Mouse (Mus musculus) forebrain, postnatal 0 days (tissue): ENCODE results near the gene Elmo1. TPM values are rescaled to one million over a fixed set of nuclear protein-coding genes. Genes with fewer than 3 reads are reported as not detected.

ENCODE experiments used
- ATAC-seq: fragments of 200-750 bp; cut with Nextera tagmentation; 2 replicates; pipeline ENCODE4 v1.8.0; 2017; ENCODE audit warnings: mild to moderate bottlenecking, moderate library complexity
- DNase-seq: peaks from one replicate; pipeline ENCODE4 v3.0.0-alpha.2; 2015
- H3K27ac ChIP-seq: fragments of 300-500 bp; sonication (generic); 2 replicates; pipeline ENCODE4 v1.5.1; 2014; ENCODE audit warnings: low read depth, mild to moderate bottlenecking, antibody characterized with exemption, low read length, moderate library complexity, mixed read lengths
- H3K27me3 ChIP-seq: fragments of 300-500 bp; sonication (generic); 2 replicates; pipeline ENCODE4 v1.6.1; 2014; ENCODE audit warnings: mild to moderate bottlenecking, low read length, mixed read lengths; ENCODE audit not compliant: insufficient read depth
- H3K36me3 ChIP-seq: fragments of 300-500 bp; sonication (generic); 2 replicates; pipeline ENCODE4 v1.6.1; 2014; ENCODE audit warnings: mild to moderate bottlenecking, moderate library complexity; ENCODE audit not compliant: insufficient read depth
- H3K4me1 ChIP-seq: fragments of 300-500 bp; sonication (generic); 2 replicates; pipeline ENCODE4 v1.6.1; 2014; ENCODE audit warnings: antibody characterized with exemption; ENCODE audit not compliant: insufficient read depth
- H3K4me2 ChIP-seq: fragments of 300-500 bp; sonication (generic); 2 replicates; pipeline ENCODE4 v1.6.1; 2014; ENCODE audit warnings: low read depth, mild to moderate bottlenecking, moderate library complexity
- H3K4me3 ChIP-seq: fragments of 300-500 bp; sonication (generic); 2 replicates; pipeline ENCODE4 v1.5.1; 2014; ENCODE audit warnings: low read depth, low read length, mixed read lengths
- H3K9ac ChIP-seq: fragments of 300-500 bp; sonication (generic); 2 replicates; pipeline ENCODE4 v1.6.1; 2014; ENCODE audit warnings: mild to moderate bottlenecking
- H3K9me3 ChIP-seq: fragments of 300-500 bp; sonication (generic); 2 replicates; pipeline ENCODE4 v1.6.1; 2016; ENCODE audit warnings: low read length
- CTCF ChIP-seq: sonication (generic); IDR thresholded peaks from 2 replicates; pipeline ENCODE4 v1.5.1; 2016; ENCODE audit warnings: antibody characterized with exemption, control low read depth, low read depth
- WGBS: fragments of 180-500 bp; shearing (Covaris S2); extraction: QIAGEN DNeasy Blood & Tissue Kit; methylation state at CpG from one replicate; pipeline ENCODE4 v1.1.7; 2014; 5-methylcytosine and 5-hydroxymethylcytosine counted together
- polyA plus RNA-seq: library from polyadenylated mRNA; unstranded; fragments of >200 nt; fragmentation: Nextera tagmentation; extraction: Ambion mirVana; gene quantifications from 2 replicates; pipeline ENCODE4 v1.2.1, GENCODE M21; 2015
- total RNA-seq: library from RNA; depleted of rRNA; stranded (reverse); fragments of >200 nt; gene quantifications from 2 replicates; pipeline ENCODE4 v1.2.3, GENCODE M21; 2014

Elmo1 gene
- total and polyA plus RNA-seq, 2 experiments from 2014 or later: 30.9 to 33.5 TPM

DNA sequence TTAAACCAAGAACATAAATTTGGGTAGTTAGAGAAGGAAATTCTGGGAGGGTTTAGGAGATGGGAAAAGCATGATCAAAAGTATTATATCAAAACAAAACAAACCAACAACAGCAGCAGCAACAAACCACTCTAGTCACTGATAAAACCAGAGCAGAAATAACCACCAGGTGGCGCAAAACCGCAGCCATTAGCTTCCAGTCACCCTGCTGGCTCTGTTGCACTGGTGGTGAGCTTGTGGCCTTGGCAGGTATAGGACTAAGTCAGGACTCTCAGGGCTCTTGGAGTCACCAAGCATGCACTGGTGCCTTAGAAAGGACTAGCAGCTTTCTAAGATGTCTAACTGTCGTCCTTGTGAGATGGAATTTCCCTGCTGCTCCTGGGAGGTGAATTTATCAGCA is 207.4 kb downstream of the Elmo1 start:
- H3K9me3 ChIP-seq: no peaks in the 10 kb centered on the region
- ATAC-seq: peak; percentile 38; the same call in 1 of the 2 replicates
- no peak overlapping the region for H3K4me2 ChIP-seq
- TF ChIP-seq CTCF: peak; percentile 90
- H3K4me1 ChIP-seq: no peaks in the 10 kb centered on the region
- peak; percentile 82 for DNase-seq
- no peak overlapping the region for H3K9ac ChIP-seq
- H3K27ac ChIP-seq: no peak overlapping the region
- H3K36me3 ChIP-seq: no peaks in the 10 kb centered on the region
- 5% methylated on average over 3 of the region's 3 CpGs for WGBS
- no peak overlapping the region for H3K4me3 ChIP-seq
- no peaks in the 10 kb centered on the region for H3K27me3 ChIP-seq

DNA sequence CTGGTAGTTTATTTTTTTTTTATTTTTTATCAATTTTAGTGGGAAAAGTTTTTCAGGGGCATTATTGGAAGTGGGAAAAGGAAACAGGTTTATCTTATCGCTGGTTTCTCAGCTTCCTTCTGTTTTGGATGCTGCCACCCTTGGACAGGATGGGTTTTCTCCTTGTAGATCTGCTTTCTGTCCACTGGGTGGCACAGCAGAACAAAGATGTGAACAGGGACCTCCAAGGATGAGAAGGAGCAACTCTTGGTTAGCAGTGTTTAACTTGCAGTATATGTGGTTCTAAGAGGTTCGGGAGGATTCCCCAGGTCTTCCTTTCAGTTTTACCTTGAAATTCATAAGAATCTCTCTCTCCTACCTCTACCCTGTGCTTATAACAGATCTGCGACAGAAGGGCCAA is 209.0 kb downstream of the Elmo1 start:
- Histone ChIP-seq H3K27ac (no peak overlapping the region), H3K4me3 (no peak overlapping the region), H3K27me3 (no peaks in the 10 kb centered on the region), H3K9ac (no peak overlapping the region), H3K4me1 (no peaks in the 10 kb centered on the region), H3K36me3 (no peaks in the 10 kb centered on the region), H3K4me2 (no peak overlapping the region), H3K9me3 (no peaks in the 10 kb centered on the region)
- WGBS: 54% methylated on average over 3 of the region's 3 CpGs
- peak; percentile 89 for TF ChIP-seq CTCF
- DNase-seq: peak; percentile 82
- ATAC-seq: peak; percentile 85

DNA sequence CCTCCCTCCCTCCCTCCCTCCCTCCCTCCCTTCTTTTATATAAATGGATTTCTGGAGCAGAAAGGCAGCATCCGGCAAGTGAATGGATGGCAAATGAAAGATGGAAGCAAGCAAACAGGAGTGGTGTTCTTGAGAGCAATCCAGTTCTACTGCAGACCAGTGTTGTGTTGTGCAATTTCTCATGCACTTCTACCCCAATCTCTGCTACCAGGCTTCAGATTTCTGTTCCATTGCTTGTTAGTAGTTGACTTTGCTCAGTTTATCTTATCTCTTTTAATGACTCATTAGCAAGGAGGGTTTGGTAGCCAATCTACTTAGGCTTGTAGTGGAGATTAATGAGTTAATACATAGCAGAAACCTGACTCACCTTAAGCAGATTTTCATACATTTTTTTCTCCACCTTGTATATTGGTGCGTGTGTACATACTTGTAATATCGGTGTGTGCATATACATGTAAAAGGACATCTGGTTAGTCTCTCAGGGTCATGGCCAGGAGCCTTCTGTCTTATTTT is 209.7 kb downstream of the Elmo1 start:
- no peak for DNase-seq
- H3K4me3 ChIP-seq: no peak overlapping the region
- H3K4me1 ChIP-seq: no peaks in the 10 kb centered on the region
- H3K4me2 ChIP-seq: no peak overlapping the region
- H3K9ac ChIP-seq: no peak overlapping the region
- no peaks in the 10 kb centered on the region for H3K27me3 ChIP-seq
- H3K27ac ChIP-seq: no peak overlapping the region
- TF ChIP-seq CTCF: no peak
- no peak for ATAC-seq
- H3K9me3 ChIP-seq: no peaks in the 10 kb centered on the region
- no peaks in the 10 kb centered on the region for H3K36me3 ChIP-seq
- 78% methylated on average over 3 of the region's 3 CpGs for WGBS

DNA sequence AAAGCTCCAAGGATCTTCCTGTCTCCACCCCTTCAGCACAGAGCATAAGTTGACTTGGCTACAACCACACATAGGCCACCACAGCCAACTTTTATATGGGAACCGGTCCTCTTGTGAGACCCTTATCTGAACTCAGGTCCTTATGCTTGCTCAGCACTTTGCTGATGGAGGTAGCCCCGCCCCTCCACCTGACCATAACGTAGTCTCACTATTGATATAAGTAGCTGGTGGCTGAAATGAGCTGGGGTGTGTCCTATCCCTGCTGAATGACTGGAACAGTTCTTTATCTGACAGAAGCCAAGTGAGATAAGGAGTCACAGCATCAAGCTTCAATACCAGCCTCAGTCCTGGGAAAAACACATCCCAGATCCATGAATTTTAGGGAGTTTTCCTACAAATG is 210.2 kb downstream of the Elmo1 start:
- DNase-seq (no peak), ATAC-seq (no peak)
- Histone ChIP-seq H3K27ac (no peak overlapping the region), H3K4me2 (no peak overlapping the region), H3K27me3 (no peaks in the 10 kb centered on the region), H3K4me3 (no peak overlapping the region), H3K36me3 (no peaks in the 10 kb centered on the region), H3K9ac (no peak overlapping the region), H3K9me3 (no peaks in the 10 kb centered on the region), H3K4me1 (no peaks in the 10 kb centered on the region)
- no peak for TF ChIP-seq CTCF
- WGBS: 82% methylated on average over 3 of the region's 3 CpGs

DNA sequence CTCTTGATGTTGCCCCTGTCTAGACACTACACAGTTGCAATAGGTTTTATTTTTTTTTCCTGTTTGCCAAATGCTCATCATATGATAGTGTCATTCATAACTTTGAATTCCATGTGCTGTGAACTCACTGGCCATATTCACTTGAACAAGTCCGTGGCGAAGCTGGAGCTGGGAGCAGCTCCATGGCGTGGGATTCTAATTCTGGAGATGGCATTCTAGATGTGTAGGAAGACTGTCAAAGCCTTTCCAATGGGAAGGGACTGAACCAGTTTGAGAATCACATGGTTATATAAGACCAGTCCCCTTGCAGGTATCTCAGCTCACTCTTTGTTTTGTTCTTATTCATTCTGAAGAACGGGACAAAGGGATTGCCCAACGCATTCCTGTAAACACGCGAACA is 211.4 kb downstream of the Elmo1 start:
- no peak overlapping the region for H3K9ac ChIP-seq
- H3K9me3 ChIP-seq: no peaks in the 10 kb centered on the region
- no peak overlapping the region for H3K4me3 ChIP-seq
- no peak for TF ChIP-seq CTCF
- no peak overlapping the region for H3K4me2 ChIP-seq
- 94% methylated on average over 7 of the region's 7 CpGs for WGBS
- H3K27ac ChIP-seq: no peak overlapping the region
- H3K4me1 ChIP-seq: peaks cover under 1% of the 10 kb centered on the region; the same call in 1 of the 2 replicates
- H3K36me3 ChIP-seq: no peaks in the 10 kb centered on the region
- no peak for ATAC-seq
- no peak for DNase-seq
- H3K27me3 ChIP-seq: no peaks in the 10 kb centered on the region

GRCm38 (mm10) chr13:20305621-20306020 is 215.2 kb downstream of the Elmo1 start:
- 86% methylated on average over 4 of the region's 4 CpGs for WGBS
- ATAC-seq (no peak), DNase-seq (no peak)
- H3K36me3 ChIP-seq: no peaks in the 10 kb centered on the region
- no peak overlapping the region for H3K9ac ChIP-seq
- H3K4me2 ChIP-seq: no peak overlapping the region
- TF ChIP-seq CTCF: no peak
- no peak overlapping the region for H3K4me3 ChIP-seq
- H3K4me1 ChIP-seq: peaks cover 4% of the 10 kb centered on the region; the same call in 1 of the 2 replicates
- H3K9me3 ChIP-seq: no peaks in the 10 kb centered on the region
- H3K27me3 ChIP-seq: no peaks in the 10 kb centered on the region
- H3K27ac ChIP-seq: no peak overlapping the region

DNA sequence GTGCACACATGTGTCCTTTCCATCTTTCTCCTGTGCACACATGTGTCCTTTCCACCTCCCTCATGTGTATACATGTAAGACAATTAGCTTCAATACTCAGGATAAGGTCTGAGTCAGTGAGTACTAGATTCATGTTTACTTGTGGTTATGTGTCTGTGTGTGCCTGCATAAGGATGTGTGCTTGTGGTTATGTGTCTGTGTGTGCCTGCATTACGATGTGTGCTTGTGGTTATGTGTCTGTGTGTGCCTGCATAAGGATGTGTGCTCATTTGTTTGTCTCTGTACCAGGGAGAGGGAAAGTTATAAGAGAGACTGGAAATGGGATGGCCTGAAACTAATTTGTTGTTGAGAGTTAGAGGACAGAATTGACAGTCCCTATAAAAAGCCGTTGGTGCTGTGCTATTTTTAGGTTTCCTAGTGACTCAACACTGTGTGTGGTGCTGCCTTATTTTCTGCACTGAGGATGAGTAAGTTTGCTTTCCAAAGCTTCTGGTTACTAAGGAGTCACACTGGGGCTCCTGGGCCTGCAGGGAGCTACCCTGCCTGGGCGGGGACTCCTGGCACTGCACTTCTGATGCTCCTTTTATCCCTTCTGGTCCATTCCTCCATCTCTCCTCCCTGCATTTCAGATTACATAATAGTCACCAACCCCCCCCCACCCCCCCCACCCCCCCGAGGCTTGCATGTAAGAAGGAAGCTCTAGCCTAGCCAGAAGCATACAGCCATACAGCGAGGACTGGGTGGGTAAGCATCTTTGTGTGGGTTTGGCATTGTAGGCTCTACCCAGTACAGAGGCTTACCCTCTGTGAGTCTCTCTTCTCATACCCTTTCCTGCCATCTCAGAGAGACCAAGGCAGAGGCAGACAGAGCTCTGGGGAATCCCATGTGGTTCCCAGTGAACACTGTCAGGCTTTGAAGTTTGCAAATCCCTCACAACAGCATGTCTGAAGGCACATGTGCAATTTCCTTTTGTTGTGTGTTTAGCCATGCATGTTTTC is 216.1 kb downstream of the Elmo1 start:
- no peaks in the 10 kb centered on the region for H3K36me3 ChIP-seq
- H3K9me3 ChIP-seq: no peaks in the 10 kb centered on the region
- peaks cover 4% of the 10 kb centered on the region; the same call in 1 of the 2 replicates for H3K4me1 ChIP-seq
- WGBS: 53% methylated on average over 5 of the region's 5 CpGs
- H3K27me3 ChIP-seq: no peaks in the 10 kb centered on the region
- no peak for DNase-seq
- H3K9ac ChIP-seq: no peak overlapping the region
- H3K4me2 ChIP-seq: no peak overlapping the region
- H3K4me3 ChIP-seq: no peak overlapping the region
- no peak overlapping the region for H3K27ac ChIP-seq
- no peak for TF ChIP-seq CTCF
- ATAC-seq: peak; percentile 67
